Mouse (Mus musculus): ENCODE data around the gene Olfm1.

DNA sequence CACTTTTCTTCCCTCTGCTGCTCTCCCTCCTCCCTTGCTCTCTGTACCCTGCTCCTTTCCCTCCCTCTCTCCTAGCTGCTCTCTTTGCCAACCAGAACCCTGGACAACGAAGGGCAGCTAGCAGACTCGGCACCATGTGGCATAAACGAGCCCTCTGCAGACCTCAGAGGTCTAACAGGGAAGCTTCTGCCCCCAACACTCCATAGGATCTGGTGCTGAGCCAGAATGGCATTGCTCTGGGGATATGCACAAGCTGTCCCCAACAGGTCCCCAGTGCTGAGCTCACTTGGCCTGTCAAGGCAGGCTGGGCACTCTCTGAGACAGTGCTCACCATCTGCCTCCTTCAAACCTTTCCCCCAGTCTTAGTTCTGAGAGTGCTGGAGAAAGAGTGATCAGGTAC is 68.6 kb downstream of the Olfm1 start:
- TF ChIP-seq CTCF (IDR thresholded peaks at IDR 0.05; ENCODE audit: low read depth) (no peak), EP300 (IDR thresholded peaks at IDR 0.05; ENCODE audit: low read depth) (no peak)

Data from heart, postnatal 0 days (tissue).